Mouse (Mus musculus): ENCODE data around the gene G430095P16Rik. TPM values are rescaled to one million over a fixed set of nuclear protein-coding genes. Genes with fewer than 3 reads are reported as not detected.

G430095P16Rik gene
- polyA plus RNA-seq, 1 experiment from 2014 or later: 3.8 TPM

DNA sequence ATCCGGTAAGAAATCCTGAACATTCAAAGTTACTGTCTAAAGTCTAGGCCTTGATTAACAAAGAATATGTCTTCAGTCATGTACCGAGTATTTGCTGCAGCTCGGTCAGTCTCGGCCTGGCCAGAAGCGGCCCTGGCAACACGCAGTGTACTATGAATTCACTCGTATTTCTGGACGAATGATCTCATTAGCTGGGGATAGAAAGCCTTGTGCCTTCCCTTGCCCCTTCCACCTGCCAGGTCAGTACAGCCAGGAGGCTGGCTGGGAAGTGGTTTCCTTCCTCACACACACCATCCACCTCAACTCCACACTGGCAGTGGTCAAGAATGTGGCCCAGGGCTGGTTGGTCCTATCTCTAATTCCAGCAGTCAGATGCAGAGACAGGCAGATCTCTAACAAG lies 46.5 kb downstream of the G430095P16Rik start:
- Histone ChIP-seq H3K36me3 (peaks cover 54% of the 10 kb centered on the region), H3K4me3 (no peak overlapping the region), H3K4me1 (peaks cover 84% of the 10 kb centered on the region), H3K9ac (no peak overlapping the region), H3K27me3 (no peaks in the 10 kb centered on the region), H3K9me3 (no peaks in the 10 kb centered on the region), H3K4me2 (no peak overlapping the region), H3K27ac (no peak overlapping the region)
- 86% methylated on average over 8 of the region's 8 CpGs for WGBS
- no peak for ATAC-seq (ENCODE audit: insufficient number of reproducible peaks, low FRiP score, low TSS enrichment, low read depth)

DNA sequence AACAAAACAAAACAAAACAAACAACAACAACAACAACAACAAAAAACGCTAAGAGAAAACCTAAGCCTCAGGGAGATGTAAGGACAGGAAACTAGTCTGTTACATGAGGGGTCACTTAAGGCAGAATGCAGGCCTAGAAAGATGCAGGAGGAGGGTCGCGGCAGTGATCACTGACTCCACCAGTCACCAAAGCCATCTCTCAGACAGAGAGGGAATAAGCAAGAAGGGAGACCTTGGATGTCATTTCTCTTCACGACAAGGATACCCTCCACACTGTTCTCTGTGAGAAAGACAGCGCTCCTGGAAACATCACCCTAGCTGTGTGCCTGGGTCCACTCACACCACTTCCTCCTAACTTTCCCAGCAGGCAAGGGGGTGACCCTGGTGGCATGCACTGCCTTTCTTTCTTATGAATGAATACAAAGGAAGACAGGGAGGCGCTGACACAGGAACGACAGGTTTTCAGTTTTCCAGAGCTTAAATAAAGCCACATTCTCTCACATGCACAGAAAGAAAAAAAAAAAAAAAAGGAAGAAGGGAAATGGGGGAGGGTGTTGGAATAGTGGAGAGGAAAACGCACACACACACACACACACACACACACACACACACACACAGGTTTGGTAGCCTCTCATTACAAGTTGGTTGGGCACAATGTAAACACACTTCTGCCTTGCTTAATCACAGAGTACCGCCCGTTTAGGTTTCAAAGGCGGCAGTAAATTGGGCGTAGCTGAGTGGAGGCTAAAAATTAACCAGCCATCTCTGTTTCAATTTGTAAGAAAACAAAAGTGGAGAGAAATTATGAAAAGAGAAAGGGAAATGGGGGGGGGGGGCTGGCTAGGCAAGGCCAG lies 47.5 kb downstream of the G430095P16Rik start:
- Histone ChIP-seq H3K27ac (peak overlapping the region; percentile 76), H3K4me1 (peaks cover 83% of the 10 kb centered on the region), H3K36me3 (peaks cover 48% of the 10 kb centered on the region), H3K4me2 (peak overlapping the region; percentile 46), H3K9ac (no peak overlapping the region), H3K9me3 (no peaks in the 10 kb centered on the region), H3K27me3 (no peaks in the 10 kb centered on the region), H3K4me3 (peak overlapping the region; percentile 35)
- 39% methylated on average over 12 of the region's 12 CpGs for WGBS
- no peak for ATAC-seq (ENCODE audit: insufficient number of reproducible peaks, low FRiP score, low TSS enrichment, low read depth)

DNA sequence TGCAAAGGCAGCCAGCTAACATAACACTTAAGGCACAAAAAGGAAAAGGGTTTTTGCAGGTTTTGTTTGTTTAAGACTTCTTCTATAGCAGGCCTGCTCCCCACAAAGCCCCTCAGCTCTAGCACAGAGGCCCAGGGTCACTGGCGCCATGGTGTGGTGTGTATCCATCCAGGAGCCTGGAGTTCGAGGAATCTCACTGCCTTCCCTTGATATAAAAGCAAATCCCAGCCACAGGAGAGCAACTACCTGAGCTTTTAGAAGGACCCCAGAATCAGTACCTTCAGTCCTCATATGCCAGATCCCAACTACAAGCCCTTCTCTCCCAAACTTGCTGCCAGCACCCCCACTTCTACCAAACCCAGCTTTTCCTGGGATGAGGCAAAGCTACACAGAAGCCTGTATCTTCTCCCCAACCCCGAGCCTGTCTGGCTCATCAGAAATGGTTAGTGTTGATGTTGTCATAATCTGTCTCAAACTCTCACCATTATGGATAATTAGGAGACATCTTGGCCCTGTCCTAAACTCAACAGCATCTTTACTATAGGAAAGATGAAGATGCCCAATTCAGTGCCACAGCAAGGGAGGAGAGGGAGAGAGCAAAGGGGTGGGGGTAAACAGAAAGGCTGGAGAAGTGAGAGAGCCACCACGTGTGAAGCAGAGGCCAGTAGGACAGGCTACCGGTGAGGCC lies 48.3 kb downstream of the G430095P16Rik start:
- Histone ChIP-seq H3K27ac (peak overlapping the region; percentile 76), H3K4me3 (peak overlapping the region; percentile 35), H3K4me2 (peak overlapping the region; percentile 46), H3K36me3 (peaks cover 43% of the 10 kb centered on the region), H3K27me3 (no peaks in the 10 kb centered on the region), H3K4me1 (peaks cover 83% of the 10 kb centered on the region), H3K9ac (peak overlapping the region; percentile 15; the same call in 1 of the 2 replicates), H3K9me3 (no peaks in the 10 kb centered on the region)
- WGBS: 38% methylated on average over 5 of the region's 5 CpGs
- no peak for ATAC-seq (ENCODE audit: insufficient number of reproducible peaks, low FRiP score, low TSS enrichment, low read depth)

DNA sequence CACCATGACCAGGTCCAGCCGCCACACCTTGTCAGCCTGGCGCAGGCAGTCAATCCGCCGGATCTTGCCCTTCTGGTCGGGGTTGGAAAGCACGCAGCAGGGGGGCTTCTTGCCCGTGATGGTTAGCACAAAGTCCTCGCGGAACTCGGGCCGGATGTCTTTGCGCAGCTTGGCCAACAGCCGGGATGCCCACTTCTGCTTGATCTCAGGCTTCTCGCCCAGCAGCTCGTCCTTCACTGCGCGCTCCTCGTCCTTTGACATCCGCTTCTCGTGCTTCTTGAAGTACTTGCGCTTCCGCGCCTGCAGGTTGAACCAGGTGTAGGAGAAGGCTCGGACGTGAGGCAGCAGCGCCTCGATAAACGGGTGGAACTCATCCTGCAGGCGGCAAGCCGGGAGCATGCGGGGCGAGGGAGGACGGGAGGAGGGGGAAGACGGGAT lies 49.2 kb downstream of the G430095P16Rik start:
- H3K27ac ChIP-seq: peak overlapping the region; percentile 76; the same call in 1 of the 2 replicates
- ATAC-seq (ENCODE audit: insufficient number of reproducible peaks, low FRiP score, low TSS enrichment, low read depth): no peak
- peak overlapping the region; percentile 35 for H3K4me3 ChIP-seq
- 15% methylated on average over 34 of the region's 34 CpGs for WGBS
- peak overlapping the region; percentile 12; the same call in 1 of the 2 replicates for H3K9ac ChIP-seq
- H3K9me3 ChIP-seq: no peaks in the 10 kb centered on the region
- H3K4me1 ChIP-seq: peaks cover 82% of the 10 kb centered on the region
- peak overlapping the region; percentile 46 for H3K4me2 ChIP-seq
- H3K27me3 ChIP-seq: no peaks in the 10 kb centered on the region
- H3K36me3 ChIP-seq: peaks cover 35% of the 10 kb centered on the region

DNA sequence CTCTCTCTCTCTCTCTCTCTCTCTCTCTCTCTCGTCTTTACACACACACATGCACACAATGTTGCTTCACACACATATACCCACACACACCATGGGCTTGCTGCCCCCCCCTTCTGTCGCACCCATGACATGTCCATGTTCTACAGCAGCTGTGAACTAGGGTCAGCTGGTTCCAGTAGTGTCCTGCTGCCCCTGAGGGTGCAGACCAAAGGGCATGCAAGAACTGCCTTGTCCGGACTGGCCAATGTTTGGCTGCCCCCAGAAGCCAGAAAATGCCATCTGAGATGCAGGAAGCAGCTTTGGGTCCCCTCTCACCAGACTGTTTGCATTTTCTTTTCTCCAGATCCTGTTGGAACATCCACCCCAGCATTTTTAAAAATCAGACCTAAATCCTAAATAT lies 49.8 kb downstream of the G430095P16Rik start:
- Histone ChIP-seq H3K9ac (0 out of 2 replicates have a peak overlapping the region, but pooled peaks have one; percentile 26), H3K36me3 (peaks cover 28% of the 10 kb centered on the region), H3K4me3 (peak overlapping the region; percentile 35), H3K4me2 (peak overlapping the region; percentile 46), H3K27ac (peak overlapping the region; percentile 96), H3K4me1 (peaks cover 83% of the 10 kb centered on the region), H3K9me3 (no peaks in the 10 kb centered on the region), H3K27me3 (no peaks in the 10 kb centered on the region)
- 17% methylated on average over 3 of the region's 3 CpGs for WGBS
- no peak for ATAC-seq (ENCODE audit: insufficient number of reproducible peaks, low FRiP score, low TSS enrichment, low read depth)

DNA sequence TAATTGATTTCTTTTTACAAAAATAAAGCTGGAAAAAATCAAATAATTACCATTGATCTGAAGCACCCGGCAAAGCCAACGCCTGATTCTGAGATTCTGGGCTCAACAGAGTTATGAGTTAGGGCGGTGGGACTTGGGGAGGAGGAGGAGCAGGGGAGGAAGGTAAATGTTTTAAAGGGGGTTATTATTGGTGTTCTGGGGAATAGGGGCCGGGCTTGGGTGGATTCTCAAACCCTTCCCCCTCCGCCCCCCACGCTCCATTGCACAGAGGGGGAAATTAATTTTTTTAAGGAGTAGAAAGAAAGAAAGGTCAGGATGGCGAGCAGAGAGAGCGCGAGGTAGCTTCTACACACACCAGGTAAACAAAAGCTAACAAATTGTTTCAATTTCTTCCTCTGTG lies 50.5 kb downstream of the G430095P16Rik start:
- Histone ChIP-seq H3K4me1 (peaks cover 86% of the 10 kb centered on the region), H3K27ac (peak overlapping the region; percentile 96), H3K36me3 (peaks cover 21% of the 10 kb centered on the region), H3K9me3 (no peaks in the 10 kb centered on the region), H3K4me2 (peak overlapping the region; percentile 46), H3K4me3 (peak overlapping the region; percentile 35), H3K9ac (0 out of 2 replicates have a peak overlapping the region, but pooled peaks have one; percentile 4), H3K27me3 (no peaks in the 10 kb centered on the region)
- ATAC-seq (ENCODE audit: insufficient number of reproducible peaks, low FRiP score, low TSS enrichment, low read depth): peak; percentile 49; the same call in 1 of the 2 replicates
- WGBS: 2% methylated on average over 9 of the region's 9 CpGs

DNA sequence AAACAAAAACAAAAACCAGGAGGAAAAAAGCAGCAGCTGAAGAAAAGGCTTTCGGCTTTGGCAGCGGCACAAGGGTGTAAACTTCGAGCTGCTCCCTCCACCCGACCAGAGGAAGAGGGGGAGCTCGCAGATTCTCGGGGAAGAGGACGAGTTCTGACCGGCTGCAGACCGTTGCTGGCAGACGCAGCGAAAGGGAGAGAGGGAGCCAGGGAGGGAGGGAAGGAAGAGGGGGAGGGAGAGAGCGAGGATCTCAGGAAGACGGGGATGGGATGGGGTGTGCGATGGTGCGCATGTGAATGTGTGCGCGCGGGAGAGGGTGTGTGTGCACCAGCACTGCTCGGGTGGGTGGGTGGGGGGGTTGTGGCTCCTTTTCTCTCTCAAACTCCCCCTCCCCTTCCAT lies 51.0 kb downstream of the G430095P16Rik start:
- H3K4me2 ChIP-seq: peak overlapping the region; percentile 46
- H3K9ac ChIP-seq: 0 out of 2 replicates have a peak overlapping the region, but pooled peaks have one; percentile 4
- no peaks in the 10 kb centered on the region for H3K9me3 ChIP-seq
- H3K4me1 ChIP-seq: peaks cover 87% of the 10 kb centered on the region
- H3K36me3 ChIP-seq: peaks cover 16% of the 10 kb centered on the region
- peak overlapping the region; percentile 35 for H3K4me3 ChIP-seq
- WGBS: 2% methylated on average over 19 of the region's 19 CpGs
- no peaks in the 10 kb centered on the region for H3K27me3 ChIP-seq
- peak; percentile 85 for ATAC-seq (ENCODE audit: insufficient number of reproducible peaks, low FRiP score, low TSS enrichment, low read depth)
- peak overlapping the region; percentile 96 for H3K27ac ChIP-seq

DNA sequence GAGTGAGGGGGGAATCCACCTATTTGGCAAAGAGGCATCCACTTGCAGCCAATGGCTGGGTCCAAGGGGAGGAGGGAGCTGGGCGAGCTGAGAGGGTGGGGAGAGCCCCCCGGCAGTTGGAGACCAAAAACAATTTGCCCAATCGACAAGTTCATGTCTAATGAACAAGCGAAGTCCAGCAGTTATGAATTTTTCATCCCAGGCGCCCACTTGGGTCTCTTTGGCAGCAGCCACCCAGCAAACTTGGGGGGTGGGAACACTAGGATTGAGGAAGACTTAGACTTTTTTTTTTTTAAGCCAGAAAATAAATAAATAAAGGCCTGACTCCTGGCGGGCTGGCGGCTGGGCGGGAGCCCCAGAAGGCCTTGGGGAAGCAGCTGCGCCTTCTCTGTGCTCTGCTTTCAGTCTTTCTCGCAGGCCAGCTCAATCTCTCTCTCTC lies 51.7 kb downstream of the G430095P16Rik start:
- peak; percentile 72 for ATAC-seq (ENCODE audit: insufficient number of reproducible peaks, low FRiP score, low TSS enrichment, low read depth)
- Histone ChIP-seq H3K27ac (peak overlapping the region; percentile 96), H3K27me3 (no peaks in the 10 kb centered on the region), H3K4me2 (peak overlapping the region; percentile 46), H3K36me3 (peaks cover 9% of the 10 kb centered on the region; the same call in 1 of the 2 replicates), H3K4me3 (peak overlapping the region; percentile 35), H3K9me3 (no peaks in the 10 kb centered on the region), H3K4me1 (peaks cover 88% of the 10 kb centered on the region), H3K9ac (no peak overlapping the region)
- 2% methylated on average over 10 of the region's 10 CpGs for WGBS

DNA sequence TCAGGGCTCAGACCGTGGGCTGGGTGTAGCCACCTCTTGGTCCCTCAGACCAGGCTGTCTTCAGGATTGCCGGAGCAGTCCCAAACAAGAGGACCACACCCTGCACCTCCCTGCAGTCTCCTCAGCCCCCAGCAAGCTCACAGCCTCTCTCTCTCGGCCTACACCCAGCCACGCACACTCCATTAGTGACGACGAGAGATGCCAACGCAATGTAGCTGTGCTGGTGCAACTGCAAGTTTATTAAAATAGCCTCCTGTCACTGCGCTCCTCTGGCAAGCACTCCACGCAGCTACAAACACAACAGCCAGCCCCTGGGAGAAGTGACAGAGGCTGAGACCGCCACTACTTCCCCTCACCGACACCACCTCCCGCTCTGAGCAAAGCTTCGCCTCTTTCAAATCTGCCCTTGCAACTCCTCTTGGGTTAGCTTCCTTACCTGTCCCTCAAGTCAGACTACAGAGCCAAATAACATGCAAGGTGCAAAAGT lies 52.3 kb downstream of the G430095P16Rik start:
- Histone ChIP-seq H3K27me3 (no peaks in the 10 kb centered on the region), H3K4me1 (peaks cover 88% of the 10 kb centered on the region), H3K9ac (peak overlapping the region; percentile 37), H3K4me3 (peak overlapping the region; percentile 35), H3K36me3 (0 out of 2 replicates have a peak, but pooled peaks cover 8% of the 10 kb centered on the region), H3K9me3 (no peaks in the 10 kb centered on the region), H3K4me2 (peak overlapping the region; percentile 46), H3K27ac (peak overlapping the region; percentile 96)
- 0 out of 2 replicates have a peak, but pooled peaks have one; percentile 3 for ATAC-seq (ENCODE audit: insufficient number of reproducible peaks, low FRiP score, low TSS enrichment, low read depth)
- WGBS: 14% methylated on average over 13 of the region's 13 CpGs

DNA sequence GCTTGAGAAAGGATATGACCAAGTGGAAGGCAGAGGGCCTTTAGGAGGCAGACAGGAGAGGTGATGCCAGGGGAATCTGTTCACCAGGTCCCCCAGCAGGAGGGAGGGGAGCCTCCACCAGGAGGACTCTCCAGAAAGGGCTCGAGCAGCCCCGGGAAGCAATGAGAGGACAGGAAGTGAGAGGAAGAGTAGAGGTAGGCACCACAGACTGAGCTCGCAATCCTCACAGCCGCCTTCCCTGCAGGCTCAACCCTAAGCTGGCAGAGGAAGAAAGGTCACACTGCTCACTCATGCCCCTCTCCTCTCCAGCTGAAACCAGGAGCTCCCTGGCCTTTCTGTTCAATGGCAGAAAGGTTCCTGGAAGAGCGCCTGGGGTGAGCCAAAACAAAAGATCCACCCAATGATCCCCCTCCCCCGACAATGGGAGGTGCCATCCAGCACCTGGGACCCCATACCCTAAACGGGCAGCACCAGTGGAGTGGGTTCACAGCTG lies 52.9 kb downstream of the G430095P16Rik start:
- ATAC-seq (ENCODE audit: insufficient number of reproducible peaks, low FRiP score, low TSS enrichment, low read depth): no peak
- H3K9ac ChIP-seq: peak overlapping the region; percentile 37; the same call in 1 of the 2 replicates

More for the DNA sequence above, 52.9 kb downstream of the G430095P16Rik start:
- H3K4me1 ChIP-seq: peaks cover 88% of the 10 kb centered on the region
- peak overlapping the region; percentile 46 for H3K4me2 ChIP-seq
- no peaks in the 10 kb centered on the region for H3K9me3 ChIP-seq
- H3K27ac ChIP-seq: peak overlapping the region; percentile 96
- H3K27me3 ChIP-seq: no peaks in the 10 kb centered on the region
- WGBS: 27% methylated on average over 7 of the region's 7 CpGs
- H3K36me3 ChIP-seq: 0 out of 2 replicates have a peak, but pooled peaks cover 8% of the 10 kb centered on the region
- peak overlapping the region; percentile 35; the same call in 1 of the 2 replicates for H3K4me3 ChIP-seq
